8 mouse cellular contexts compared by ENCODE assay signal in the genomic region with DNA sequence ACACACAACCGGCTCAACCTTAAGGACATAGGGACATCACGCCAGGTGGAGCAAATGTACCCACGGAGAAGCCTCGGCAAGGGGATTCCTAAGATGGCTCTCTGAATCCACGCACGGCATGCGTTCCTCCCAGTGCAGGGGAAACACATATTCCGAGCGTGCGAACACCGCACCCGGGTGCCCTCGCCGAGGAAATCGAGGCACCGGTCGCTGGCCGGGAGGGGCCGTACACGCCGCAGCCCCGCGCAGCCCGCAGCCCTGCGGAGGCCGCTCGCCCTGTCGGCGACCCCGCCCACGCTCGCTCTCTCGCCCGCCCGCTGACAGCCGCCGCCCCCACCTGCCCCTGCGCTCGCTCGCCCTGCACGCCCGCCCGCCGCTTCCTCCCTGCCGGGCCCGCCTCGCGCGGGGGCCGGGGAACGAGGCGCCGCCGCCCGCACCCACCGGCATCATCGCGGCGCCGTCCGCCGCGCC. TPM values are rescaled to one million over a fixed set of nuclear protein-coding genes. Genes with fewer than 3 reads are reported as not detected.
DNase-seq lines count a peak whose midpoint lies in the region; ATAC-seq and TF ChIP-seq lines count a peak whose summit lies in the region.

No protein-coding gene starts in this region.

- peaks cover 8% of the 10 kb centered on the region for H3K79me2 ChIP-seq in C2C12 (ENCODE audit: control insufficient read depth, insufficient read depth)

- no peak for TF ChIP-seq CTCF in C2C12 (IDR thresholded peaks at IDR 0.05; ENCODE audit: control insufficient read depth, insufficient read depth, insufficient read length)
- TF ChIP-seq CTCF in lung, postnatal 0 days (IDR thresholded peaks at IDR 0.05), result no peak

- H3K27ac ChIP-seq in heart, embryonic 15.5 days, result peak overlapping the region; percentile 94
- H3K27ac ChIP-seq in lung, postnatal 0 days (ENCODE audit: low read length), result peak overlapping the region; percentile 94

- peak overlapping the region; percentile 55 for H3K4me3 ChIP-seq in C2C12 (ENCODE audit: insufficient read depth, poor library complexity, severe bottlenecking)
- H3K4me3 ChIP-seq in erythroblast, embryonic 14.5 days (replicated peaks), result peak overlapping the region; percentile 90
- peak overlapping the region; percentile 92 for H3K4me3 ChIP-seq in heart, embryonic 15.5 days
- peak overlapping the region; percentile 82 for H3K4me3 ChIP-seq in lung, postnatal 0 days (ENCODE audit: low read depth, low read length)

- no peaks in the 10 kb centered on the region for H3K9me3 ChIP-seq in erythroblast, embryonic 14.5 days (ENCODE audit: control insufficient read depth, low read length)
- no peaks in the 10 kb centered on the region for H3K9me3 ChIP-seq in heart, embryonic 15.5 days (replicated peaks)
- H3K9me3 ChIP-seq in lung, postnatal 0 days (ENCODE audit: low read length), result no peaks in the 10 kb centered on the region

- peaks cover 37% of the 10 kb centered on the region for H3K4me1 ChIP-seq in erythroblast, embryonic 14.5 days (ENCODE audit: control insufficient read depth)
- peaks cover 11% of the 10 kb centered on the region for H3K4me1 ChIP-seq in heart, embryonic 15.5 days (replicated peaks)
- H3K4me1 ChIP-seq in lung, postnatal 0 days (ENCODE audit: insufficient read depth, low read depth, low read length), result peaks cover 11% of the 10 kb centered on the region

- ATAC-seq in heart, embryonic 15.5 days (replicated peaks; ENCODE audit: insufficient number of reproducible peaks, insufficient read depth, low FRiP score, low read depth), result peak; percentile 75; the same call in 1 of the 2 replicates
- peak; percentile 80 for ATAC-seq in lung, postnatal 0 days

- peak overlapping the region; percentile 89 for H3K9ac ChIP-seq in heart, embryonic 15.5 days
- H3K9ac ChIP-seq in lung, postnatal 0 days (replicated peaks; ENCODE audit: low read depth), result peak overlapping the region; percentile 76

- no peaks in the 10 kb centered on the region for H3K27me3 ChIP-seq in C2C12 (ENCODE audit: control insufficient read depth, insufficient read depth, insufficient read length)
- peaks cover 32% of the 10 kb centered on the region for H3K27me3 ChIP-seq in erythroblast, embryonic 14.5 days (ENCODE audit: control insufficient read depth)
- H3K27me3 ChIP-seq in heart, embryonic 15.5 days, result no peaks in the 10 kb centered on the region
- no peaks in the 10 kb centered on the region for H3K27me3 ChIP-seq in lung, postnatal 0 days (replicated peaks; ENCODE audit: insufficient read depth, low read length)

- peak; percentile 84 for DNase-seq in adrenal gland, postnatal 14 days
- peak; percentile 68 to 86 for DNase-seq in kidney, postnatal 25 days
- peak; percentile 79 for DNase-seq in lung, postnatal 0 days (ENCODE audit: low spot score)
- peak; percentile 40 for DNase-seq in retina, embryonic 14.5 days (ENCODE audit: low spot score)
- peak; percentile 76 for DNase-seq in urinary bladder, postnatal 14 days (ENCODE audit: low spot score)

- WGBS in heart, embryonic 15.5 days, result 0% methylated on average over 39 of the region's 63 CpGs
- whole genome bisulfite sequencing in lung, postnatal 0 days, result 2% methylated on average over 13 of the region's 63 CpGs

- H3K79me3 ChIP-seq in C2C12 (ENCODE audit: low read depth), result peaks cover 3% of the 10 kb centered on the region

- no peaks in the 10 kb centered on the region for H3K36me3 ChIP-seq in C2C12 (ENCODE audit: control insufficient read depth, insufficient read depth)
- H3K36me3 ChIP-seq in erythroblast, embryonic 14.5 days (ENCODE audit: control insufficient read depth), result no peaks in the 10 kb centered on the region; the same call in 1 of the 2 replicates
- H3K36me3 ChIP-seq in heart, embryonic 15.5 days, result no peaks in the 10 kb centered on the region
- H3K36me3 ChIP-seq in lung, postnatal 0 days (ENCODE audit: insufficient read depth, low read length), result no peaks in the 10 kb centered on the region

- H3ac ChIP-seq in C2C12 (ENCODE audit: control insufficient read depth, insufficient read length, low read depth), result peak overlapping the region; percentile 53

- H3K4me2 ChIP-seq in heart, embryonic 15.5 days, result peak overlapping the region; percentile 80
- peak overlapping the region; percentile 90 for H3K4me2 ChIP-seq in lung, postnatal 0 days (replicated peaks; ENCODE audit: low read depth, low read length)

- TF ChIP-seq EP300 in lung, postnatal 0 days (IDR thresholded peaks at IDR 0.05), result no peak

TF ChIP-seq in C2C12, 6 proteins besides CTCF, POLR2A, EP300 and RAD21:
- TF ChIP-seq CEBPB (IDR thresholded peaks at IDR 0.05; ENCODE audit: low read depth) (no peak), MYOG (IDR thresholded peaks at IDR 0.05; ENCODE audit: control insufficient read depth, extremely low read depth, insufficient read length) (no peak), FOSL1 (IDR thresholded peaks at IDR 0.05; ENCODE audit: insufficient read depth, low read length, poor library complexity, severe bottlenecking) (no peak), MYOD1 (IDR thresholded peaks at IDR 0.05; ENCODE audit: control insufficient read depth, insufficient read length, low read depth) (no peak), USF1 (IDR thresholded peaks at IDR 0.05; ENCODE audit: low read depth) (no peak), MAX (IDR thresholded peaks at IDR 0.05) (no peak)

RNA-seq across cellular contexts. Expression of gene Ppp1r13b, which starts 0.5 kb away (rescaled TPM):
- 4.8 TPM for polyA plus RNA-seq in C2C12 (2012; fragmentation: generic; extraction: Trizol)
- 17.5 and 22.0 TPM in 2 replicates for total RNA-seq in adrenal gland, postnatal 14 days (2021)
- polyA plus RNA-seq in erythroblast, embryonic 14.5 days (2012), result 0.79 and 0.81 TPM in 2 replicates
- polyA plus RNA-seq in heart, embryonic 15.5 days (2015; fragmentation: Nextera tagmentation; extraction: Ambion mirVana), result 11.1 and 15.3 TPM in 2 replicates
- 21.8 and 22.7 TPM in 2 replicates for polyA plus RNA-seq in lung, postnatal 0 days (2015; fragmentation: Nextera tagmentation; extraction: Ambion mirVana)

RNA-seq across cellular contexts. Expression of gene Atp5mpl, which starts 59.3 kb away (rescaled TPM):
- 608 TPM for polyA plus RNA-seq in C2C12 (2012; fragmentation: generic; extraction: Trizol)
- 533 and 580 TPM in 2 replicates for total RNA-seq in adrenal gland, postnatal 14 days (2021)
- polyA plus RNA-seq in erythroblast, embryonic 14.5 days (2012), result 3.3 and 4.1 TPM in 2 replicates
- polyA plus RNA-seq in heart, embryonic 15.5 days (2015; fragmentation: Nextera tagmentation; extraction: Ambion mirVana), result 1,223 and 1,834 TPM in 2 replicates
- polyA plus RNA-seq in lung, postnatal 0 days (2015; fragmentation: Nextera tagmentation; extraction: Ambion mirVana), result 400 and 463 TPM in 2 replicates

Comparison
In these comparisons a context has a peak if more than half of its experiments do, and no peak if none do; other contexts are left out.
1. Peak in every context shown above with its lines: DNase-seq, ATAC-seq, H3K4me3 ChIP-seq and H3K27ac ChIP-seq.
2. RNA of gene Atp5mpl, which starts 59.3 kb away (polyA plus RNA-seq): 1,223 to 1,834 TPM in heart, embryonic 15.5 days, 608 TPM in C2C12 (single experiment) and 400 to 463 TPM in lung, postnatal 0 days; 3.3 to 4.1 TPM in erythroblast, embryonic 14.5 days; every median in the first group is over 10 times any median in the second.